Mouse (Mus musculus) hindbrain, embryonic 11.5 days (tissue): ENCODE measurements around the gene Cbx4. TPM values are rescaled to one million over a fixed set of nuclear protein-coding genes. Genes with fewer than 3 reads are reported as not detected.
A peak's percentile ranks its signal among the peaks of the same experiment; 100 is the strongest.

Experiments used
- ATAC-seq: fragments of 200-750 bp; cut with Nextera tagmentation; 2 replicates; pipeline ENCODE4 v1.8.0; 2017; ENCODE audit warnings: mild to moderate bottlenecking, moderate TSS enrichment, moderate library complexity; ENCODE audit not compliant: low FRiP score
- DNase-seq: peaks from one replicate; pipeline ENCODE4 v3.0.0-alpha.2; 2015; ENCODE audit warnings: low spot score
- H3K27ac ChIP-seq: fragments of 300-500 bp; sonication (generic); 2 replicates; pipeline ENCODE4 v1.5.1; 2014; ENCODE audit warnings: mild to moderate bottlenecking, low read depth, low read length
- H3K27me3 ChIP-seq: fragments of 300-500 bp; sonication (generic); 2 replicates; pipeline ENCODE4 v1.6.1; 2014; ENCODE audit warnings: mild to moderate bottlenecking, low read length, moderate library complexity, mixed read lengths; ENCODE audit not compliant: control insufficient read depth, insufficient read depth
- H3K36me3 ChIP-seq: fragments of 300-500 bp; sonication (generic); 2 replicates; pipeline ENCODE4 v1.6.1; 2014; ENCODE audit warnings: mild to moderate bottlenecking, low read length, moderate library complexity, mixed read lengths; ENCODE audit not compliant: control insufficient read depth, insufficient read depth
- H3K4me1 ChIP-seq: fragments of 300-500 bp; sonication (generic); replicated peaks from 2 replicates; pipeline ENCODE4 v1.6.1; 2014; ENCODE audit warnings: low read length, mixed read lengths; ENCODE audit not compliant: control insufficient read depth, insufficient read depth
- H3K4me2 ChIP-seq: fragments of 300-500 bp; sonication (generic); replicated peaks from 2 replicates; pipeline ENCODE4 v1.6.1; 2014; ENCODE audit warnings: mild to moderate bottlenecking, low read depth, low read length
- H3K4me3 ChIP-seq: fragments of 300-500 bp; sonication (generic); 2 replicates; pipeline ENCODE4 v1.5.1; 2014; ENCODE audit warnings: low read depth, low read length
- H3K9ac ChIP-seq: fragments of 300-500 bp; sonication (generic); 2 replicates; pipeline ENCODE4 v1.6.1; 2014; ENCODE audit warnings: low read depth, low read length
- H3K9me3 ChIP-seq: fragments of 300-500 bp; sonication (generic); 2 replicates; pipeline ENCODE4 v1.6.1; 2016; ENCODE audit warnings: low read length; ENCODE audit not compliant: control insufficient read depth
- WGBS: fragments of 180-500 bp; shearing (Covaris S2); extraction: QIAGEN DNeasy Blood & Tissue Kit; methylation state at CpG from one replicate; pipeline ENCODE4 v1.1.7; 2014; 5-methylcytosine and 5-hydroxymethylcytosine counted together
- polyA plus RNA-seq: library from polyadenylated mRNA; unstranded; fragments of >200 nt; fragmentation: Nextera tagmentation; extraction: Ambion mirVana; gene quantifications from 2 replicates; pipeline ENCODE4 v1.2.1, GENCODE M21; 2014

The Cbx4 gene
- polyA plus RNA-seq, 1 experiment from 2014 or later, result 5.4 TPM

GRCm38 (mm10) chr11:119089235-119090075, 3.4 kb upstream of the Cbx4 start:
- Histone ChIP-seq H3K4me1 (peaks cover 12% of the 10 kb centered on the region), H3K4me3 (peak overlapping the region; percentile 37), H3K9me3 (no peaks in the 10 kb centered on the region), H3K27me3 (peaks cover 50% of the 10 kb centered on the region), H3K27ac (no peak overlapping the region), H3K36me3 (no peaks in the 10 kb centered on the region), H3K9ac (peak overlapping the region; percentile 21; the same call in 1 of the 2 replicates), H3K4me2 (peak overlapping the region; percentile 79)
- WGBS, result under 1% methylated on average over 41 of the region's 41 CpGs
- DNase-seq (peak; percentile 62), ATAC-seq (no peak)

- no peaks in the 10 kb centered on the region for H3K9me3 ChIP-seq
- no peak for ATAC-seq
- H3K27me3 ChIP-seq, result peaks cover 58% of the 10 kb centered on the region
- under 1% methylated on average over 28 of the region's 28 CpGs for WGBS
- H3K9ac ChIP-seq, result no peak overlapping the region
- peak; percentile 63 for DNase-seq
- H3K4me3 ChIP-seq, result no peak overlapping the region
- H3K4me2 ChIP-seq, result no peak overlapping the region
- no peaks in the 10 kb centered on the region for H3K36me3 ChIP-seq
- H3K4me1 ChIP-seq, result peaks cover 20% of the 10 kb centered on the region
- H3K27ac ChIP-seq, result no peak overlapping the region
Measured at GRCm38 (mm10) chr11:119088391-119089234, 2.6 kb upstream of the Cbx4 start.

GRCm38 (mm10) chr11:119087301-119088082, 1.5 kb upstream of the Cbx4 start:
- DNase-seq, result peak; percentile 58
- H3K4me3 ChIP-seq, result no peak overlapping the region

GRCm38 (mm10) chr11:119085279-119086062, 550 bp downstream of the Cbx4 start:
- peak overlapping the region; percentile 89 for H3K9ac ChIP-seq
- no peaks in the 10 kb centered on the region; the same call in 1 of the 2 replicates for H3K36me3 ChIP-seq
- DNase-seq, result peak; percentile 79
- peak; percentile 63 for ATAC-seq
- peaks cover 38% of the 10 kb centered on the region for H3K4me1 ChIP-seq
- H3K4me2 ChIP-seq, result peak overlapping the region; percentile 82
- peak overlapping the region; percentile 98 for H3K27ac ChIP-seq
- WGBS, result 1% methylated on average over 47 of the region's 66 CpGs
- peak overlapping the region; percentile 82 for H3K4me3 ChIP-seq
- peaks cover 78% of the 10 kb centered on the region for H3K27me3 ChIP-seq
- H3K9me3 ChIP-seq, result no peaks in the 10 kb centered on the region

More at GRCm38 (mm10) chr11:119087301-119088082, 1.5 kb upstream of the Cbx4 start:
- no peak overlapping the region for H3K27ac ChIP-seq
- H3K36me3 ChIP-seq, result no peaks in the 10 kb centered on the region
- no peak overlapping the region for H3K4me2 ChIP-seq
- H3K4me1 ChIP-seq, result peaks cover 30% of the 10 kb centered on the region
- ATAC-seq, result no peak
- no peak overlapping the region for H3K9ac ChIP-seq
- WGBS, result 1% methylated on average over 35 of the region's 35 CpGs
- H3K9me3 ChIP-seq, result no peaks in the 10 kb centered on the region
- peaks cover 69% of the 10 kb centered on the region for H3K27me3 ChIP-seq

- ATAC-seq, result no peak
- peak overlapping the region; percentile 98 for H3K27ac ChIP-seq
Measured at GRCm38 (mm10) chr11:119084446-119085278, 1.4 kb downstream of the Cbx4 start.

GRCm38 (mm10) chr11:119083724-119084445, 2.1 kb downstream of the Cbx4 start:
- H3K27ac ChIP-seq, result no peak overlapping the region
- no peaks in the 10 kb centered on the region for H3K9me3 ChIP-seq
- peaks cover 36% of the 10 kb centered on the region for H3K4me1 ChIP-seq
- under 1% methylated on average over 28 of the region's 28 CpGs for WGBS
- H3K36me3 ChIP-seq, result no peaks in the 10 kb centered on the region; the same call in 1 of the 2 replicates
- DNase-seq (peak; percentile 43), ATAC-seq (no peak)
- peak overlapping the region; percentile 89 for H3K9ac ChIP-seq
- H3K27me3 ChIP-seq, result peaks cover 74% of the 10 kb centered on the region
- H3K4me3 ChIP-seq, result peak overlapping the region; percentile 82
- peak overlapping the region; percentile 82 for H3K4me2 ChIP-seq

More at GRCm38 (mm10) chr11:119084446-119085278, 1.4 kb downstream of the Cbx4 start:
- Histone ChIP-seq H3K36me3 (no peaks in the 10 kb centered on the region; the same call in 1 of the 2 replicates), H3K27me3 (peaks cover 77% of the 10 kb centered on the region), H3K4me2 (peak overlapping the region; percentile 82), H3K4me3 (peak overlapping the region; percentile 82), H3K9ac (peak overlapping the region; percentile 89), H3K4me1 (peaks cover 32% of the 10 kb centered on the region), H3K9me3 (no peaks in the 10 kb centered on the region)
- DNase-seq, result peak; percentile 57
- WGBS, result 1% methylated on average over 18 of the region's 18 CpGs
